ENCODE assay signal across 8 mouse cellular contexts in the genomic region with DNA sequence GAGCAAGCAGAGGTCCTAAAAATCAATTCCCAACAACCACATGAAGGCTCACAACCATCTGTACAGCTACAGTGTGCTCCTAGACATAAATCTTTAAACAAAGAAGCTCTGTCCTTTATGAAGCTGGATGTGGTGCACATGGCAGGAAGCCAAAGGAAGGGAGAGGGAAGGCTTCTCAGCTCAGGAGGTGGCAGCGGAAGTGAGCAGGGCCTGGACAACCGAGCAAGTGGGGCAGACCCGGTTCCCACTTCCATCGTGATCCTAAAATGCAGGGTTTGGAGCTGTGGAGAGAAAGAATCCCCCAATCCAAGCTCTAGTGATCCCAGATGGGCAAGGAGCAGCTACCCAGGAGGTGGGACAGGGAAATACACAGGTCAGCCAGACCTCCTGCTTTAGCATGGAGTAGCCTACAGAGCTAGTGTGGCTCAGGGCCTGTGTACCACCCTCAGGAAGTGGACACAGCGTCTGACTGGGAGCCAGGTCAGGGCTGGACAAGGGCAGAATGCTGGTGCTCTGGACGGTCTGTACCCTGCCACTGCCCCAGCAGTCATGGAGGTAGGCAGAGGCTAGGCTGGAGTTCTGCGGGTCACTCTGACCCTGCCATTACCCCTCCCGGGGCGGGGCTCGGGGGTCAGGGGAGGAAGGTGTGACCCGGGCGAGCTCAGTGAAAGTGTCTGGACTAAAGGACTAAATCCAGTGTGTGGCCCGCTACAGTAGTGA. TPM values are rescaled to one million over a fixed set of nuclear protein-coding genes. Genes with fewer than 3 reads are reported as not detected.
A peak's percentile ranks its signal among the peaks of the same experiment; 100 is the strongest.
DNase-seq lines count a peak whose midpoint lies in the region; ATAC-seq lines count a peak whose summit lies in the region.

No protein-coding gene starts in this region.

- H3K27me3 ChIP-seq in forebrain, embryonic 12.5 days, result no peaks in the 10 kb centered on the region
- no peaks in the 10 kb centered on the region for H3K27me3 ChIP-seq in lung, embryonic 15.5 days
- H3K27me3 ChIP-seq in stomach, embryonic 15.5 days (replicated peaks), result no peaks in the 10 kb centered on the region

- no peaks in the 10 kb centered on the region for H3K9me3 ChIP-seq in forebrain, embryonic 12.5 days
- H3K9me3 ChIP-seq in lung, embryonic 15.5 days, result no peaks in the 10 kb centered on the region
- no peaks in the 10 kb centered on the region for H3K9me3 ChIP-seq in stomach, embryonic 15.5 days

- H3K36me3 ChIP-seq in forebrain, embryonic 12.5 days (replicated peaks), result no peaks in the 10 kb centered on the region
- H3K36me3 ChIP-seq in lung, embryonic 15.5 days, result no peaks in the 10 kb centered on the region
- no peaks in the 10 kb centered on the region for H3K36me3 ChIP-seq in stomach, embryonic 15.5 days

- peak overlapping the region; percentile 34; the same call in 1 of the 2 replicates for H3K9ac ChIP-seq in forebrain, embryonic 12.5 days
- no peak overlapping the region for H3K9ac ChIP-seq in lung, embryonic 15.5 days
- no peak overlapping the region for H3K9ac ChIP-seq in stomach, embryonic 15.5 days

- peak overlapping the region; percentile 47 for H3K27ac ChIP-seq in forebrain, embryonic 12.5 days
- peak overlapping the region; percentile 100 for H3K27ac ChIP-seq in lung, embryonic 15.5 days
- peak overlapping the region; percentile 100 for H3K27ac ChIP-seq in stomach, embryonic 15.5 days

- no peak overlapping the region for H3K4me3 ChIP-seq in forebrain, embryonic 12.5 days (replicated peaks)
- no peak overlapping the region for H3K4me3 ChIP-seq in lung, embryonic 15.5 days
- H3K4me3 ChIP-seq in stomach, embryonic 15.5 days (replicated peaks), result no peak overlapping the region

- peaks cover 49% of the 10 kb centered on the region for H3K4me1 ChIP-seq in forebrain, embryonic 12.5 days
- H3K4me1 ChIP-seq in lung, embryonic 15.5 days, result peaks cover 64% of the 10 kb centered on the region
- peaks cover 61% of the 10 kb centered on the region for H3K4me1 ChIP-seq in stomach, embryonic 15.5 days

- no peak for ATAC-seq in forebrain, embryonic 12.5 days (ENCODE audit: low FRiP score)
- ATAC-seq in lung, embryonic 15.5 days (ENCODE audit: borderline replicate concordance, extremely low read depth, low FRiP score, low TSS enrichment), result no peak
- no peak for ATAC-seq in stomach, embryonic 15.5 days (ENCODE audit: insufficient read depth, low FRiP score, low read depth)
- no peak for ATAC-seq in megakaryocyte progenitor cell, adult 5-6 weeks (replicated peaks; ENCODE audit: poor library complexity)

- no peak overlapping the region for H3K4me2 ChIP-seq in forebrain, embryonic 12.5 days
- no peak overlapping the region for H3K4me2 ChIP-seq in lung, embryonic 15.5 days
- no peak overlapping the region for H3K4me2 ChIP-seq in stomach, embryonic 15.5 days

- WGBS in forebrain, embryonic 12.5 days, result 67% methylated on average over 13 of the region's 13 CpGs
- 47% methylated on average over 13 of the region's 13 CpGs for WGBS in lung, embryonic 15.5 days
- 49% methylated on average over 13 of the region's 13 CpGs for WGBS in stomach, embryonic 15.5 days

- DNase-seq in kidney, adult 18-20 months, result peak; percentile 28
- DNase-seq in kidney, adult 11 months, result no peak
- peak; percentile 81 for DNase-seq in Muller cell, postnatal 12 days (ENCODE audit: inconsistent ontology term)
- peak; percentile 44 for DNase-seq in induced T-regulatory cell, adult 2 months (ENCODE audit: low read depth)

RNA-seq across cellular contexts. Expression of gene Actg1, which starts 4.4 kb away (rescaled TPM):
- polyA plus RNA-seq in forebrain, embryonic 12.5 days (2016; fragmentation: Nextera tagmentation; extraction: Ambion mirVana), result 2,923 and 2,975 TPM in 2 replicates
- polyA plus RNA-seq in lung, embryonic 15.5 days (2015; fragmentation: Nextera tagmentation; extraction: Ambion mirVana), result 2,618 and 2,638 TPM in 2 replicates
- 2,501 and 2,557 TPM in 2 replicates for polyA plus RNA-seq in stomach, embryonic 15.5 days (2015; fragmentation: Nextera tagmentation; extraction: Ambion mirVana)
- 1,607 and 1,783 TPM in 2 replicates for total RNA-seq in megakaryocyte progenitor cell, adult 5-6 weeks (2015)
- 724 and 844 TPM in 2 replicates for total RNA-seq in megakaryocyte progenitor cell, adult 5-6 weeks (2017)

RNA-seq across cellular contexts. Expression of gene Fscn2, which starts 8.6 kb away (rescaled TPM):
- polyA plus RNA-seq in forebrain, embryonic 12.5 days (2016; fragmentation: Nextera tagmentation; extraction: Ambion mirVana), result 0.82 and 0.91 TPM in 2 replicates
- 0.38 and 0.56 TPM in 2 replicates for polyA plus RNA-seq in lung, embryonic 15.5 days (2015; fragmentation: Nextera tagmentation; extraction: Ambion mirVana)
- 0.49 and 0.85 TPM in 2 replicates for polyA plus RNA-seq in stomach, embryonic 15.5 days (2015; fragmentation: Nextera tagmentation; extraction: Ambion mirVana)
- not detected in 2 replicates for total RNA-seq in megakaryocyte progenitor cell, adult 5-6 weeks (2015)
- total RNA-seq in megakaryocyte progenitor cell, adult 5-6 weeks (2017), result not detected in 2 replicates

RNA-seq across cellular contexts. Expression of gene Faap100, which starts 25.8 kb away (rescaled TPM):
- polyA plus RNA-seq in forebrain, embryonic 12.5 days (2016; fragmentation: Nextera tagmentation; extraction: Ambion mirVana), result 47.3 and 47.4 TPM in 2 replicates
- polyA plus RNA-seq in lung, embryonic 15.5 days (2015; fragmentation: Nextera tagmentation; extraction: Ambion mirVana), result 36.9 and 37.4 TPM in 2 replicates
- polyA plus RNA-seq in stomach, embryonic 15.5 days (2015; fragmentation: Nextera tagmentation; extraction: Ambion mirVana), result 31.5 and 33.0 TPM in 2 replicates
- total RNA-seq in megakaryocyte progenitor cell, adult 5-6 weeks (2015), result 10.8 and 11.0 TPM in 2 replicates
- 6.5 and 7.0 TPM in 2 replicates for total RNA-seq in megakaryocyte progenitor cell, adult 5-6 weeks (2017)

Comparison
In these comparisons a context has a peak if more than half of its experiments do, and no peak if none do; other contexts are left out.
1. H3K27ac ChIP-seq: peak in every context shown above with its lines; median percentile 100 in lung, embryonic 15.5 days; 100 in stomach, embryonic 15.5 days; 47 in forebrain, embryonic 12.5 days.